Mouse (Mus musculus): Measurements from ENCODE around the gene Mgll.

Mgll gene

DNA sequence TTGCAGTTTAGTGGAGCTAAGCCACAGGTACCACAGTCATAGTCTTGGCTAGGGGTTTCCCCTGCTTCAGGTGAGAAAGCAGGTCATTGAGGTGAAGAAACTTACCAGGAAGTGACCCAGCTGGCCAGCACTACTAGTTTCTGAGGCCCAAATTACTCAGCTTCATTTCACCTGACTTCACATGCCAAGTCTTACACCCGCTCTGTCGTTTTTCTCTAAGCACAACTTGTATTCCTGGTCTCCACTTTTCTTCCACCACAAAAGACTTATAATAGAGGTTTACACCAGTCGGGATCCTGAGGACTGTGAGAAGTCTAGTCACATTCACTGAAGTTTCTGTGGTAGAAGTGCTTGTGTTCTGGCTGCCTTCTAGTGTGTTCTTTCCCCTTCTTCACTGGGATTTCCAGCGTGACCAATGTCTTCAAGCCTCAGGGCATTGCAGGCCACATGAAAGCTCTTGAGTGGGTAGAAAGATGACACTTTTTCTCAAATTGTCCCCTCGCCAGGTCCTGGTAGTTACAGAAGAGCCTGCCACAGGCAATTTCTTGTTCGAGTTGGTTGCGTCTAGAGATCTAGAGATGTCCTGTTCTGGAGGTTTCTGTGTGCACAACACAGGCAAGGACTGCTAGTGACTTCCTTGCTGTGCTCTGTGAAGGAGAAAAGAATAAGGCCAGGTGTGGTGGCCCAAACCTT is 6.0 kb upstream of the Mgll start:
- DNase-seq = no peak

GRCm38 (mm10) chr6:88721059-88721458 is 3.2 kb upstream of the Mgll start:
- DNase-seq = no peak

DNA sequence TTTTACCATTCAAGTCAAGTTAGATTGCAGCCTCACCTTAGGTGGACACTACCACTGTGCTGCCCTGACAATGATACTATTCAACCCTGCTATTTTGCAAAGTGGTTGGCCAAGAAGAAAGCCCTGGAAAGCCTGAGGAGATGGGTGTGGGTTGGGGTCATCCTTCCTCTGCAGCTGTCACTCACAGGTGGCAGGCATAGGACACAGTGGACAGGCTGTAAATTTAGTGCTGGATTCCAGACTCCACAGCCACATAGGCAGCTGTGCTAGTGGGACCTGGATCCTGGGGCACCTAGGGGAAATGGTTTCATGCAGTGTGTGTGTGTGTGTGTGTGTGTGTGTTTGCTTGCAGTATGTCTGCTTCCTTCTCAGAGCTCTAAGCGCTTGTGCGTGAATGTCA is 1.3 kb upstream of the Mgll start:
- DNase-seq = peak; percentile 8

DNA sequence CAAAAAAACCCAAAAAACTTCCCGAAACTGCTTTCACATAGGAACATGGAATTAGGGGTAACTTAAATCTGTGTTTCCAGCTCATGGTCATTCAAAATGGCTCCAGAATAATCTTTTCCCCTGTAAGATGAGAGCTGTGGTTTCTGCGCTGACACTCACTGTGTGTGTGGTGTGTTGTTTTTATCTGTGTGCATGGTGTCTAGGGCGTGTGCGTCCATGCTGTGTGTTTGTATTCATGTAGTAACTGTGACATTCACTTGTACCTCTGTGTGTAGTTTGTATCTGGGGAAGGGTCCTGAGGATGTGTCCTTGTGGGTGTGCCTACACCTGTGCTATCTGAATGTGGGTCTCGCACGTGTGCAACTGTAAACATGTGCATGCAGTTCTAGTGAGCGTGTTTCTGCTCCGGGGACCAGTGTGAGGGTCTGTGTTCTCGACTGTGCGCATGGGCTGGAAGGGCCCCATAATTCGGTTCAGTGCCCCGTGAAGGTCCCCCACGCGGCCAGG is 353 bp upstream of the Mgll start:
- DNase-seq = no peak

DNA sequence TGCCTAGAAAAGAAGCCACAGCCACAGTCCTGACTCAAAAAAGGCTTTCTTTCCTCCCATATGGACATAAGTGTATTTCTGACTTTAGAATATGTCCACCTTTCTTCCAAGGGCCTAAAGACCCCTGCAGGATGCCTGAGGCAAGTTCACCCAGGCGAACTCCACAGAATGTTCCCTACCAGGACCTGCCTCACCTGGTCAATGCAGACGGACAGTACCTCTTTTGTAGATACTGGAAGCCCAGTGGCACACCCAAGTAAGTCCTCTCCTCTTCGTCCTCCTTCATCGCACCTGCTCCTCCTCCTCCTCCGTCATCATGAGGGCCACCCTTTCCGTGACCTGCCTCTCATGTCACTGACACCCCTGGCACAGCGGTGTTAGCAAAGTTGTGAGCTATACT is 1.4 kb downstream of the Mgll start:
- peak; percentile 33 for DNase-seq

GRCm38 (mm10) chr6:88726252-88727211 is 2.3 kb downstream of the Mgll start:
- peak; percentile 79 for DNase-seq

DNA sequence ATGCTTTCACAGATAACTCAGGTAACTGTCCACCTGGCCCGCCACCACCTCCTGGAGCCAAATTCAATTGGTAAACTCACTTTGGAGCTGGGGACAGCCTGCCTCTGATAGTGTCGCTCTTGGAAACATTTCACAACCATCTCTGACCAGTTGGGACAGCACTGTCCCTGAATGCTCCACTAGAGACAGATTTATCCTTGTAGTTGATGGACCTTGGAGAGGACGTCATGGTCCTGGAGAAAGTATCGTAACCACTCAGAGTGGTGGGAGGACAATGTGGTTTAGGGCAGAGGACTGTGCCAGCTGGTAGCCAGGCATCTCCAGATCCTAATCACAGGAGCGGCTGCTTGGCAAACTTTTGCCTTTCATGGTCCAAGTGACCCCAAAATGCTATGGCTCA is 3.3 kb downstream of the Mgll start:
- peak; percentile 6 for DNase-seq

GRCm38 (mm10) chr6:88728054-88728453 is 3.8 kb downstream of the Mgll start:
- DNase-seq = peak; percentile 16

GRCm38 (mm10) chr6:88728515-88728914 is 4.3 kb downstream of the Mgll start:
- no peak for DNase-seq

DNA sequence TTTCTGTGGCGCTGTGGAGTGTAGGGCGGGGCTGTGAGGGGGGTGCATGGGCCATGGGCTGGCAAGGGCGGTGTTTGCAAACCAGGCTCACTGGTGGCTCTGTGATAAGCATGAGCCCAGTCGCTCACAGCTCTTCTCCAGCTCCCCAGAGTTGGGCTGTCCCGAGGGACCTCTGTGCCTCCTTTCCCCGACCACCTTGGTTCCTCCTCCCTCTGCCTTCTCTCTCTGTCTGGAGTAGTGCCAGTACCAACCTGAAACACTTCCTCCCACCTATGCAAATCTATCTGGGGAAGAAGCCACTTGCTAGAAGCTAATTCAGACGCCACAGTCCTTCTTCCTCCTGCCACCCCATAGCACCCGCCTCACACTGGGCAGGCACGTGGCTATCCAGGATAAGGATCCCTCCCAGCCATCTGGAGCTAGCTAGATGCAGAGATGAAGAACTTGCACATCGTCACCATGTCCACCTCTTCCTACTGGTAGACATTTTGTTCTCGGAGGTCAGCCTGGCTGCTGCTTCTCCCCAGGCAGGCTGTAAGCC is 7.1 kb downstream of the Mgll start:
- no peak for DNase-seq

DNA sequence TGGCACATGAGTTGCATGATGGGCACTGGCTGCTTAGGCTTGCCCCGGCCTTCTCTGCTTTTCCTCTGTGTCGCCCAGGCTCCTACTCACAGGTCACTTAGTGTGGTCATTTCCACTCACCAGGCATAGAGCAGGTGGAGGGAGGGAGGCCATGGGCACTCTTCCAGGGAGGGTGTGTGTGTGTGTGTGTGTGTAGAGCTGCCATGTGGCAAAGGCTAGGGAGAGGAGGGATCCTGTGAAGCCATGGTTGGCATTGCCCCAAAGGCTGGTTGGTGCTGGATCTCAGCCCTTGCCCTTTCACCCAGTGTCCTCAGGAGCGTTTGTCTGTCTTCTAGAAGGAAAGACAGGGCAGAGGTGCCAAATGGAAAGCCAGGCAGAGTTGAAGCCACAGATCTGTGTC is 7.8 kb downstream of the Mgll start:
- DNase-seq = peak; percentile 98

DNA sequence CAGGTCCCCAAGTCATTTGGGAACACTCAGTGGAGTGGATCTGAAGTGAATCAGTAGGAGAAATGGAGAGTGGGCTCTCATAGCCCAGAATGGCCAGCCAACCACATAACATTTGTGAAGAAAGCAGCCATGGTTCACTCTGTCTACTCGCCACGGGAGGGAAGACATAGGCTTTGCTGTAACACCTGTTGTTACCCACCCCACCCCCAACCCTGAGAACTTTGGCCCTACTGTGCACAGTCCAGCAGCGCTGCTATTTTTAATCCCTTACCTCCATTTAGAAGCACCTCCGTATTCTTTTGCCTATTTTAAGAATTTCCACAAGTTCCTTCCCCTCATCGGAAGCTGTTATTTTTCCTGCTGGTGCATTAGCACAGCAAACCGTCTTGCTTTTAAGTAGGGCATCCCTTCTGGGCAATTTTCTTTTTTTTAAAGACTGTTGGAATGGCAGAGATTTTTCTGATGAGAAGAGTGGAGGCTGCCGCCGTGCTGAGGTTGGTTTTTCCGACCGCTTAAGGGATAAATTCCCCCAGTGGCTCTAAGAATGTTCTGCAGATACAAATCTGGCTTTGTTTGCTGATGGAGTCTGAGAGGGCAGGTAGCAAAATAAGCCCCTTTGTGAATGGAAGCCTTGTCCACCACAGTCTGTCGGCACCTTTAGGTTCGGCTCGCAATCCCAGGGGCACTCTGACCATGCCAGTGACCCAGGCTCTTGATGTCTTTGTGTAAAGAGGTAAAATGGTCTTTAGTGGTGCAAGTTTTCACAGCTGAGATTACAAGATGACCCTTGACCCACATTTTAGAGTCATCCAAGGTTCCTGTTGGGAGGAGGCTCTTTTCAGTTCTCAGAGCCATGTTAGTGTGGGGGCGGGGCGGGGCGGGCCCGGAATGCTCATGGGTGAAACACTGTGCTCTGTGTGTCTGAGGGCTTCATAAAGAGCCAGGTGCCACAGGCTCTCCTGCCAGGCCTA is 8.7 kb downstream of the Mgll start:
- DNase-seq = peak; percentile 53

DNA sequence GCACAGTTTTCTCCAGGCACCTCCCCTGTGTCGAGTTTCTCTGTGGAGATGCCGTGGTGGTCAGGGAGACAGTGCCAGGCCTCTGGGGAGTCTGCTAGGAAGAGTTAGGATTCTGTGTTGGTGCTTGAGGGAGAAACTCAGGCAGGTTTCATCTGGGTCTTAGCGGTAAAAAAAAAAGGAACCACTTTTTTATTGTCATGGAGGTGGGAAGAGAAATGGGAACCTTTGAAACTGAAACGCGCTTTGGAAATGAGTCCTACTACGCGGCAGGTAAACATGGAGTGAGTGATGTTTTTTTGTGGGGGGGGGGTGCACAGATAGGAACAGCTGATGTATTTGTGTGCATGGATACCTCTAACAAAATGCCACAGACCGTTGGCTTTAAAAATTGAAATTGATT is 12.1 kb downstream of the Mgll start:
- DNase-seq = no peak

DNA sequence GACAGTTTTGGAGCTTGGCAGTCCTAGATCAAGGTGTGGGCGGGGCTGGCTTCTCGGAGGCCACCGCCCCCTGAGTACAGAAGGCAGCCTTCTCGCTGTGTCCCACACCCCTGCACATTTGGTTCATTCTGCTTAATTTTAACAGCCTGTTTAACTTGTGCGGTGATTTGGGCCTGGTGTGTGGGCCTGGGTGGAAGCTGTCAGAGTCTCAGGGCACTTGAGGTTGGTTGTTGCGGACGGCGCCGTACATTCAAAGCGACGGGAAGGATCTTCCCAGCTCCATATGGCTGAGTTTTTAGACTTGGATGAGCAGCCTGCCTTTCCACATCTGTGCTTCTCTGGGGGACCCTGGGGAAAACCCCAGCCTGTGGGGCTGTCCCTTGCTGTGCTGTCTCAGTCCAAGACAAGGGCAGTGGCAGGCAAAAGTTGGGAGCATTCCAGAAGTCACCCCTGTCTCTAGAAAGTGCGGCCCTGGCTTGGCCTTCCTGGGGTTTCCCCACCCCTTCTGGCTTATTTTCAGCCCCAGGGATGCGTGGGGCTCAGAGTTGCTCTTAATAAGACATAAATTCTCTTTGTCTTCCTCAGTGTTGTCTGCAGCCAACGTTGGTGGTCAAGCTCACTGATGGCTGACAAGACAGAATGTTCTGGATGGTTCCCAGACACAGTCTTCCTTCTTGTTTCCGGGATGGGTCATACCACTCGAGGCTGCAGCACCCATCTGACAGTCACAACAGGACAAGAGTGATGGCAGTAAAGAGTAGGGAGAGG is 12.7 kb downstream of the Mgll start:
- DNase-seq = peak; percentile 54

DNA sequence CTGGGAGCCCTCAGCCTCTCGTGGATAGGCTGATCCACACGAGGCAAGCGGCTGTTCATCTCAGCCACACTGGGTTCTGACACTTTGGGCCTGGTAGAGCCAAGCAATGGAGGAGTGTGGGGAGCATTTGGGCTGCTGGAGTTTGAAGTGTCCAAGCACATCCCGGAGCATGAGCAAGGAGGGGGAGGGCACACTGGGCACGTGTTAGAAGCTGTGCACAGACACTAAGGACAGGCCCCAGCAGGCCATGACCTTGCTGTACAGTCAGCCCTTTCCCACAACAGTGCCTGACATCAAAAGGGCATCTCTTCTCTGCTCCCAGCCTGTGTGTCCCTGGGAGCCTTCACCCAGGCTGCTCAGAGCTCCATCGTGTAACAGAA is 13.3 kb downstream of the Mgll start:
- no peak for DNase-seq

- DNase-seq = no peak
Observed at GRCm38 (mm10) chr6:88741041-88741440, 16.8 kb downstream of the Mgll start.

- peak; percentile 50 for DNase-seq
Observed at GRCm38 (mm10) chr6:88741791-88742190, 17.6 kb downstream of the Mgll start.

DNA sequence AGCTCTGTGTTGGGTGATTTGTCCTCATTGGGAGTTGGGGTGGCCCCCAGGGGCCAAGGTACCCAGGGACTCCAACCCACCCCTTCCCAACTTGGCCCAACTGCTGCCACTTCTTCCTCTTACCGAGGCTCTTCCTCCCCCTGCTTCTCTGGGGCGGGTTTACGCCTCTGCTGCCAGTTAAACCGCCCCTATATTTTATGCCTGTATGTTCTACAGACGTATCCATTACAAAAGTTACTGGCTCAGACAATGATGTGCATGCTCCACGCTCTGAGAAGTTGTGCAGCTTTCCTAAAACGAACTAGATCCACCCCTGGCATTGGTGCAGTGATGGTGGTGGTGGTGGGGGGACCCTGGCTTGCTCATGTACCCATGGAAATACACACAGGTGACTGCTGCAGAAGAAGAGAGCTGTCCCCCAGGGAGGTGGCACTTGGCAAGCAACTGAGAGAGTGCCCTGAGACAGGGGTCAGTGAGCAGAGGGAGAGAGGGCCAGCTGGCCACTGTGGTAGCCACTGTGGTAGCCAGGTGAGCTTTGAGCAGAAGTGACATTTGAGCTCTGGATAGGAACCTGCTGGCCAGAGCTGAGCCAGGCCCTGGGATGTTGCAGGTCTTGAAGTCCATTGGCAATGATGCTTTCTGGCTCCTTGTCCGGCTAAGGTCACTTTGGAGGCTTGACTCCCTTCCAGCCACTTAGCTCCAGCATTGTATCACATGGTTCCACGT is 18.2 kb downstream of the Mgll start:
- DNase-seq = peak; percentile 88

GRCm38 (mm10) chr6:88743601-88744291 is 19.5 kb downstream of the Mgll start:
- DNase-seq = peak; percentile 24

DNA sequence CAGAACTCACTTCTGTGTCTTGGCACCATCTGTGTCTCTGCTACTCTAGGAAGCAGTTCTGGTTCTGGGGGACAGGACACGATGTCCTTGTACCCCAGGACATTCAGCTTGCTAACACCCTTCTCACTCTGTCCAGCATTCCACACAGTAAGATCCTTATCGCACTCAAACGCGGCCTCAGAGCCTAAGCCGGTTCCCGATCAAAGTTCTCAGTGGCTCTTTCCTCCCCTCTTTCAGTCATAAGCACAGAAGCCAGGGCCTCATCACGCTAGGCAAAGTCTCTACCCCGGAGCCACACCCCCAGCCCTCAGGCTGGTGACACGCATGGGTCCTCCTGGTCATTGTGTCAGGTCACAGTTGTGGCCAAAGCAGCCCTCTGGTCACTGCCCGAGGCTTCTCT is 20.8 kb downstream of the Mgll start:
- DNase-seq = peak; percentile 36

Measured in kidney, adult 9 months (tissue).